Mouse (Mus musculus) CH12.LX (cell line): ENCODE measurements around the gene Phlpp2.

ENCODE experiments used
- MAX ChIP-seq: IDR thresholded peaks from 2 replicates; pipeline ENCODE4 v1.6.1; 2011; ENCODE audit warnings: low read length, improper control_type of control experiment
- SMC3 ChIP-seq: IDR thresholded peaks from 2 replicates; pipeline ENCODE4 v1.6.1; 2011; ENCODE audit warnings: low read depth, low read length, improper control_type of control experiment

DNA sequence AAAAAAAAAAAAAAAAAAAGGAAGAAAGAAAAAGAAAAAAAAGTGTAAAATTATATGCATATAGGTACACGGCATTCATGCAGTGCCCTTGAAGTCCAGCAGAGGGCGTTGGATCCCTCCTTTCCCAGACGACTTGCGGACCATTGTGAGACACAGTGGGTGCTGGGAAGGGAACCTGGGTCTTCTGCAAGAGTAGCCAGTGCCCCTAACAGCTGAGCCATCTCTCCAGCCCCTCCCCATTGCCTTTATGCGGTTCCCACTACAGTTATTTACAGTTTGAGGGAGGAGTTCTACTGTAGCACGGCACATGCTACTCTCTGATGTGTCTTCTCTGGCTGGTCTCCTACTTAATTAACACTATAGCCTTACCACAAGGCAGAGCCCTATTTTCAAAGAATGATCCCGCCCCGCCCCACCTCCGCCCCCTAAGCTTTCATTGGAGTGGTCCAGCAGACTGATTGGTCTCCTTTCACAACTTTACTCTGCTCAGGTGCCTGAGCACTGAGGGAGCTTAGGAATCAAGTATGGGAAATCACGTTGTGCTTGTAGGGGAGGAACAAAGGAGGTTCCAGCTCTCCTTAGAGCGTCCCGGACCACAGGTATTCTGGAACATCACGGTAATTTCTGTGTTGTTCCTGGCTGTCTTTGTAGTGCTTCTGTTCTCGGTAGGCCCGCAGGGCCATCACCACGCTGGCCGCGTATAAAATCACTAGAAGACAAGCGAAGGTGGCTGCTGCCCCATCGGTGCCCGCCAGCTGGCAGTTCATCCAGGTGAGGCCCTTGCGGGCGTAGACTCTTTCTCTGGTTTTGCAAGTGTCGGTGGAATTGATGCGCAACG is 79.3 kb downstream of the Phlpp2 start:
- no peak for TF ChIP-seq MAX
- peak; percentile 63 for TF ChIP-seq SMC3
